Mouse (Mus musculus) naive thymus-derived CD4-positive, alpha-beta T cell, adult 2 months (primary cell): Measurements from ENCODE around the gene Gm45337.
"Not testable (repeated sequence)": the region's sequence is repeated elsewhere in the genome, so short reads cannot be mapped to it uniquely, and the experiment has no call there.

Experiments used
- DNase-seq: peaks from one replicate; pipeline ENCODE4 v3.0.0-alpha.2; 2011; ENCODE audit warnings: low read depth

Gm45337 gene

GRCm38 (mm10) chr7:142144507-142144906 is at the start of gene Gm45337:
Gm45337 (minus strand) TSS chr7:142144607.
- no peak for DNase-seq

GRCm38 (mm10) chr7:142190289-142190688 is 45.9 kb upstream of the Gm45337 start, which contains the start of gene Gm10153:
Gm10153 (minus strand) TSS chr7:142190389.
- no peak for DNase-seq

GRCm38 (mm10) chr7:142188156-142188555 is 43.7 kb upstream of the Gm45337 start:
- no peak for DNase-seq

- no peak for DNase-seq
Measured at GRCm38 (mm10) chr7:142181021-142181420, 36.6 kb upstream of the Gm45337 start.

GRCm38 (mm10) chr7:142178685-142179084 is 34.3 kb upstream of the Gm45337 start:
- DNase-seq, result no peak

- not testable (repeated sequence) for DNase-seq
Measured at GRCm38 (mm10) chr7:142175905-142176304, 31.5 kb upstream of the Gm45337 start, which contains the start of gene Krtap5-2. Krtap5-2 (minus strand) TSS chr7:142176005.

- peak; percentile 16 for DNase-seq
Measured at GRCm38 (mm10) chr7:142169836-142170235, 25.4 kb upstream of the Gm45337 start.

GRCm38 (mm10) chr7:142165639-142166038 is 21.2 kb upstream of the Gm45337 start, which contains the start of gene Gm4553:
Gm4553 (minus strand) TSS chr7:142165739.
- not testable (repeated sequence) for DNase-seq

- DNase-seq, result no peak
Measured at GRCm38 (mm10) chr7:142159366-142159765, 15.0 kb upstream of the Gm45337 start.

GRCm38 (mm10) chr7:142157013-142157412 is 12.6 kb upstream of the Gm45337 start, which contains the start of gene Gm29735:
Gm29735 (minus strand) TSS chr7:142157113.
- not testable (repeated sequence) for DNase-seq

GRCm38 (mm10) chr7:142155308-142155707 is 10.9 kb upstream of the Gm45337 start:
- DNase-seq, result no peak

- DNase-seq, result no peak
Measured at GRCm38 (mm10) chr7:142152191-142152590, 7.8 kb upstream of the Gm45337 start.

- no peak for DNase-seq
Measured at GRCm38 (mm10) chr7:142148633-142149032, 4.2 kb upstream of the Gm45337 start.

GRCm38 (mm10) chr7:142146033-142146432 is 1.6 kb upstream of the Gm45337 start:
- DNase-seq, result peak; percentile 54

GRCm38 (mm10) chr7:142145413-142145940 is 1.1 kb upstream of the Gm45337 start:
- no peak for DNase-seq

GRCm38 (mm10) chr7:142143506-142144010 is 849 bp downstream of the Gm45337 start:
- not testable (repeated sequence) for DNase-seq

- no peak for DNase-seq
Measured at GRCm38 (mm10) chr7:142140696-142141095, 3.7 kb downstream of the Gm45337 start.

- DNase-seq, result not testable (repeated sequence)
Measured at GRCm38 (mm10) chr7:142135934-142136333, 8.5 kb downstream of the Gm45337 start, which contains the start of gene Gm39115. Gm39115 (minus strand) TSS chr7:142136034.

- DNase-seq, result no peak
Measured at GRCm38 (mm10) chr7:142134206-142134995, 10.0 kb downstream of the Gm45337 start.

GRCm38 (mm10) chr7:142128843-142129242 is 15.6 kb downstream of the Gm45337 start:
- no peak for DNase-seq

GRCm38 (mm10) chr7:142120629-142121028 is 23.8 kb downstream of the Gm45337 start, which contains the start of gene Gm45618:
Gm45618 (minus strand) TSS chr7:142120729.
- DNase-seq, result not testable (repeated sequence)

GRCm38 (mm10) chr7:142119632-142120031 is 24.8 kb downstream of the Gm45337 start:
- no peak for DNase-seq

GRCm38 (mm10) chr7:142104747-142105146 is 39.7 kb downstream of the Gm45337 start:
- DNase-seq, result no peak
